Mouse (Mus musculus): Measurements from ENCODE around the gene Tbc1d5.

DNA sequence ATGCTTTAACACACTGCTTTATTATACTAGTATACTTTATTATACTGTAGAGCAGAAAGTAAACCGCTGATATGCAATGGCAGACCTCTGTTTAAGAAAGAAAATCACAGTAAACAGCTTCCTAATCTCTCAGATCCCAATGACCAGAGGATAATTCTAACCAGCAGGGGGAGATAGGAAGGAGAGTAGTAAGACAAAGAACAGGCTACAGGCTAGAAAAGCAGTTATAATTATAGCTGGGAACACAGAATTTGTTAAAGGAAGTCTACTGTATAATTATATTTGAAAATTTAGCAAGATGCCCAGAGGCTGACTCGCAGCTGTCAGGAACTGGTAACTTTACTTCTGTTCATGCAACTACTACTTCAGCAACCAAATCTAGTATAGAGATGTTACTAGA lies 68.0 kb downstream of the Tbc1d5 start:
- TF ChIP-seq MAX (IDR thresholded peaks at IDR 0.05): no peak
- no peak for TF ChIP-seq CTCF (IDR thresholded peaks at IDR 0.05; ENCODE audit: control insufficient read depth, insufficient read depth, insufficient read length)
- no peak for TF ChIP-seq MYOD1 (IDR thresholded peaks at IDR 0.05; ENCODE audit: control insufficient read depth, insufficient read length, low read depth)
- TF ChIP-seq CEBPB (IDR thresholded peaks at IDR 0.05; ENCODE audit: low read depth): no peak
- no peak for TF ChIP-seq USF1 (IDR thresholded peaks at IDR 0.05; ENCODE audit: low read depth)
